Mouse (Mus musculus): ENCODE results near the gene Mcf2. TPM values are rescaled to one million over a fixed set of nuclear protein-coding genes. Genes with fewer than 3 reads are reported as not detected.

Gene Mcf2
- polyA plus RNA-seq, 1 experiment from 2014 or later, result not detected

GRCm38 (mm10) chrX:60168796-60169195 is 10.1 kb downstream of the Mcf2 start:
- H3K36me3 ChIP-seq (ENCODE audit: insufficient read depth, low read length), result no peaks in the 10 kb centered on the region
- H3K4me2 ChIP-seq (replicated peaks; ENCODE audit: low read depth, low read length), result no peak overlapping the region
- H3K4me3 ChIP-seq (ENCODE audit: low read depth, low read length), result no peak overlapping the region
- no peaks in the 10 kb centered on the region for H3K27me3 ChIP-seq (replicated peaks; ENCODE audit: insufficient read depth, low read length)
- 66% methylated on average over 2 of the region's 2 CpGs for WGBS
- no peak overlapping the region for H3K9ac ChIP-seq (replicated peaks; ENCODE audit: low read depth)
- no peaks in the 10 kb centered on the region for H3K4me1 ChIP-seq (ENCODE audit: insufficient read depth, low read depth, low read length)
- no peak for DNase-seq (ENCODE audit: low spot score)
- ATAC-seq, result no peak
- H3K27ac ChIP-seq (ENCODE audit: low read length), result no peak overlapping the region
- no peaks in the 10 kb centered on the region for H3K9me3 ChIP-seq (ENCODE audit: low read length)
- TF ChIP-seq CTCF (IDR thresholded peaks at IDR 0.05), result no peak
- no peak for TF ChIP-seq EP300 (IDR thresholded peaks at IDR 0.05)

GRCm38 (mm10) chrX:60147268-60147974 is 31.5 kb downstream of the Mcf2 start:
- H3K4me2 ChIP-seq (replicated peaks; ENCODE audit: low read depth, low read length), result no peak overlapping the region; the same call in 1 of the 2 replicates
- no peak overlapping the region for H3K9ac ChIP-seq (replicated peaks; ENCODE audit: low read depth)
- H3K27me3 ChIP-seq (replicated peaks; ENCODE audit: insufficient read depth, low read length), result no peaks in the 10 kb centered on the region
- H3K36me3 ChIP-seq (ENCODE audit: insufficient read depth, low read length), result no peaks in the 10 kb centered on the region
- DNase-seq (ENCODE audit: low spot score) (no peak), ATAC-seq (no peak)
- TF ChIP-seq EP300 (IDR thresholded peaks at IDR 0.05), result no peak
- TF ChIP-seq CTCF (IDR thresholded peaks at IDR 0.05), result no peak
- H3K9me3 ChIP-seq (ENCODE audit: low read length), result no peaks in the 10 kb centered on the region
- no peaks in the 10 kb centered on the region for H3K4me1 ChIP-seq (ENCODE audit: insufficient read depth, low read depth, low read length)
- no peak overlapping the region for H3K27ac ChIP-seq (ENCODE audit: low read length)
- no peak overlapping the region for H3K4me3 ChIP-seq (ENCODE audit: low read depth, low read length)
- 13% methylated on average over 13 of the region's 13 CpGs for WGBS

GRCm38 (mm10) chrX:60075359-60075758 is 103.5 kb downstream of the Mcf2 start:
- Histone ChIP-seq H3K4me1 (ENCODE audit: insufficient read depth, low read depth, low read length) (no peaks in the 10 kb centered on the region), H3K36me3 (ENCODE audit: insufficient read depth, low read length) (no peaks in the 10 kb centered on the region), H3K27ac (ENCODE audit: low read length) (no peak overlapping the region), H3K9me3 (ENCODE audit: low read length) (no peaks in the 10 kb centered on the region), H3K4me3 (ENCODE audit: low read depth, low read length) (no peak overlapping the region), H3K27me3 (replicated peaks; ENCODE audit: insufficient read depth, low read length) (no peaks in the 10 kb centered on the region), H3K4me2 (replicated peaks; ENCODE audit: low read depth, low read length) (no peak overlapping the region), H3K9ac (replicated peaks; ENCODE audit: low read depth) (no peak overlapping the region)
- WGBS, result 81% methylated on average over 1 of the region's 1 CpGs
- ATAC-seq, result no peak
- DNase-seq (ENCODE audit: low spot score), result no peak
- no peak for TF ChIP-seq CTCF (IDR thresholded peaks at IDR 0.05)
- TF ChIP-seq EP300 (IDR thresholded peaks at IDR 0.05), result no peak

GRCm38 (mm10) chrX:60055185-60055584 is 123.7 kb downstream of the Mcf2 start:
- no peak overlapping the region for H3K4me3 ChIP-seq (ENCODE audit: low read depth, low read length)
- no peak overlapping the region for H3K4me2 ChIP-seq (replicated peaks; ENCODE audit: low read depth, low read length)
- no peaks in the 10 kb centered on the region for H3K4me1 ChIP-seq (ENCODE audit: insufficient read depth, low read depth, low read length)
- WGBS, result 34% methylated on average over 9 of the region's 9 CpGs
- H3K9me3 ChIP-seq (ENCODE audit: low read length), result no peaks in the 10 kb centered on the region
- no peak overlapping the region for H3K9ac ChIP-seq (replicated peaks; ENCODE audit: low read depth)
- no peak overlapping the region for H3K27ac ChIP-seq (ENCODE audit: low read length)
- H3K36me3 ChIP-seq (ENCODE audit: insufficient read depth, low read length), result no peaks in the 10 kb centered on the region
- ATAC-seq, result no peak
- TF ChIP-seq CTCF (IDR thresholded peaks at IDR 0.05) (no peak), EP300 (IDR thresholded peaks at IDR 0.05) (no peak)
- no peaks in the 10 kb centered on the region for H3K27me3 ChIP-seq (replicated peaks; ENCODE audit: insufficient read depth, low read length)
- no peak for DNase-seq (ENCODE audit: low spot score)

- no peak overlapping the region for H3K27ac ChIP-seq (ENCODE audit: low read length)
- H3K27me3 ChIP-seq (replicated peaks; ENCODE audit: insufficient read depth, low read length), result no peaks in the 10 kb centered on the region
- H3K4me1 ChIP-seq (ENCODE audit: insufficient read depth, low read depth, low read length), result no peaks in the 10 kb centered on the region
- H3K9ac ChIP-seq (replicated peaks; ENCODE audit: low read depth), result no peak overlapping the region
- ATAC-seq (no peak), DNase-seq (ENCODE audit: low spot score) (no peak)
- H3K36me3 ChIP-seq (ENCODE audit: insufficient read depth, low read length), result no peaks in the 10 kb centered on the region
- TF ChIP-seq EP300 (IDR thresholded peaks at IDR 0.05) (no peak), CTCF (IDR thresholded peaks at IDR 0.05) (no peak)
- no peaks in the 10 kb centered on the region for H3K9me3 ChIP-seq (ENCODE audit: low read length)
- WGBS, result 64% methylated on average over 1 of the region's 1 CpGs
- H3K4me3 ChIP-seq (ENCODE audit: low read depth, low read length), result no peak overlapping the region
- no peak overlapping the region for H3K4me2 ChIP-seq (replicated peaks; ENCODE audit: low read depth, low read length)
These were observed 124.1 kb downstream of the Mcf2 start for GRCm38 (mm10) chrX:60054745-60055144.

GRCm38 (mm10) chrX:60026654-60027053 is 152.2 kb downstream of the Mcf2 start:
- 11% methylated on average over 3 of the region's 3 CpGs for WGBS
- Histone ChIP-seq H3K9ac (replicated peaks; ENCODE audit: low read depth) (no peak overlapping the region), H3K36me3 (ENCODE audit: insufficient read depth, low read length) (no peaks in the 10 kb centered on the region), H3K4me3 (ENCODE audit: low read depth, low read length) (no peak overlapping the region), H3K9me3 (ENCODE audit: low read length) (no peaks in the 10 kb centered on the region), H3K27me3 (replicated peaks; ENCODE audit: insufficient read depth, low read length) (no peaks in the 10 kb centered on the region), H3K4me1 (ENCODE audit: insufficient read depth, low read depth, low read length) (no peaks in the 10 kb centered on the region), H3K4me2 (replicated peaks; ENCODE audit: low read depth, low read length) (no peak overlapping the region), H3K27ac (ENCODE audit: low read length) (no peak overlapping the region)
- TF ChIP-seq EP300 (IDR thresholded peaks at IDR 0.05), result no peak
- TF ChIP-seq CTCF (IDR thresholded peaks at IDR 0.05), result peak; percentile 40
- peak; percentile 14 for DNase-seq (ENCODE audit: low spot score)
- ATAC-seq, result no peak
